Mouse (Mus musculus): Measurements from ENCODE around the gene Tesmin. TPM values are rescaled to one million over a fixed set of nuclear protein-coding genes. Genes with fewer than 3 reads are reported as not detected.

Gene Tesmin
- polyA plus RNA-seq, 1 experiment from 2014 or later: 0.41 TPM

GRCm38 (mm10) chr19:3365089-3365488 lies 23.6 kb upstream of the Tesmin start:
- ATAC-seq (ENCODE audit: low FRiP score): no peak
- Histone ChIP-seq H3K9ac (no peak overlapping the region), H3K36me3 (replicated peaks) (peaks cover 10% of the 10 kb centered on the region; the same call in 1 of the 2 replicates), H3K27ac (no peak overlapping the region), H3K4me2 (no peak overlapping the region), H3K27me3 (no peaks in the 10 kb centered on the region), H3K4me3 (replicated peaks) (no peak overlapping the region), H3K4me1 (no peaks in the 10 kb centered on the region), H3K9me3 (no peaks in the 10 kb centered on the region)
- WGBS: 68% methylated on average over 3 of the region's 3 CpGs

- no peak overlapping the region for H3K27ac ChIP-seq
- no peaks in the 10 kb centered on the region for H3K27me3 ChIP-seq
- no peaks in the 10 kb centered on the region for H3K9me3 ChIP-seq
- no peaks in the 10 kb centered on the region for H3K4me1 ChIP-seq
- WGBS: 93% methylated on average over 3 of the region's 3 CpGs
- H3K4me2 ChIP-seq: no peak overlapping the region
- no peak overlapping the region for H3K4me3 ChIP-seq (replicated peaks)
- peaks cover 10% of the 10 kb centered on the region; the same call in 1 of the 2 replicates for H3K36me3 ChIP-seq (replicated peaks)
- no peak for ATAC-seq (ENCODE audit: low FRiP score)
- H3K9ac ChIP-seq: no peak overlapping the region
Measured at GRCm38 (mm10) chr19:3368276-3368675, 20.4 kb upstream of the Tesmin start.

GRCm38 (mm10) chr19:3373380-3373779 lies 15.3 kb upstream of the Tesmin start:
- Histone ChIP-seq H3K4me1 (no peaks in the 10 kb centered on the region), H3K27me3 (no peaks in the 10 kb centered on the region; the same call in 1 of the 2 replicates), H3K36me3 (replicated peaks) (0 out of 2 replicates have a peak, but pooled peaks cover 6% of the 10 kb centered on the region), H3K9ac (no peak overlapping the region), H3K27ac (no peak overlapping the region), H3K4me3 (replicated peaks) (no peak overlapping the region), H3K4me2 (no peak overlapping the region), H3K9me3 (no peaks in the 10 kb centered on the region)
- no peak for ATAC-seq (ENCODE audit: low FRiP score)
- 68% methylated on average over 12 of the region's 12 CpGs for WGBS

- Histone ChIP-seq H3K4me1 (no peaks in the 10 kb centered on the region), H3K4me3 (replicated peaks) (no peak overlapping the region), H3K27me3 (no peaks in the 10 kb centered on the region; the same call in 1 of the 2 replicates), H3K9me3 (no peaks in the 10 kb centered on the region), H3K36me3 (replicated peaks) (0 out of 2 replicates have a peak, but pooled peaks cover 3% of the 10 kb centered on the region), H3K9ac (no peak overlapping the region), H3K27ac (no peak overlapping the region), H3K4me2 (no peak overlapping the region)
- WGBS: 65% methylated on average over 2 of the region's 2 CpGs
- ATAC-seq (ENCODE audit: low FRiP score): no peak
Measured at GRCm38 (mm10) chr19:3374028-3374427, 14.6 kb upstream of the Tesmin start.

- no peak for ATAC-seq (ENCODE audit: low FRiP score)
- Histone ChIP-seq H3K36me3 (replicated peaks) (0 out of 2 replicates have a peak, but pooled peaks cover 3% of the 10 kb centered on the region), H3K4me3 (replicated peaks) (no peak overlapping the region), H3K4me1 (no peaks in the 10 kb centered on the region), H3K27ac (no peak overlapping the region), H3K9me3 (no peaks in the 10 kb centered on the region), H3K9ac (no peak overlapping the region), H3K4me2 (no peak overlapping the region), H3K27me3 (no peaks in the 10 kb centered on the region; the same call in 1 of the 2 replicates)
- WGBS: 68% methylated on average over 7 of the region's 7 CpGs
Measured at GRCm38 (mm10) chr19:3375945-3376495, 12.6 kb upstream of the Tesmin start.

GRCm38 (mm10) chr19:3376966-3377715 lies 11.5 kb upstream of the Tesmin start:
- Histone ChIP-seq H3K9me3 (no peaks in the 10 kb centered on the region), H3K36me3 (replicated peaks) (0 out of 2 replicates have a peak, but pooled peaks cover 3% of the 10 kb centered on the region), H3K27ac (no peak overlapping the region), H3K27me3 (no peaks in the 10 kb centered on the region; the same call in 1 of the 2 replicates), H3K9ac (no peak overlapping the region), H3K4me1 (no peaks in the 10 kb centered on the region), H3K4me2 (no peak overlapping the region), H3K4me3 (replicated peaks) (no peak overlapping the region)
- no peak for ATAC-seq (ENCODE audit: low FRiP score)
- 40% methylated on average over 4 of the region's 4 CpGs for WGBS

- 93% methylated on average over 3 of the region's 3 CpGs for WGBS
- no peak for ATAC-seq (ENCODE audit: low FRiP score)
- H3K9me3 ChIP-seq: no peaks in the 10 kb centered on the region
- 0 out of 2 replicates have a peak, but pooled peaks cover 2% of the 10 kb centered on the region for H3K36me3 ChIP-seq (replicated peaks)
- H3K27me3 ChIP-seq: no peaks in the 10 kb centered on the region; the same call in 1 of the 2 replicates
- no peak overlapping the region for H3K4me3 ChIP-seq (replicated peaks)
- no peak overlapping the region for H3K27ac ChIP-seq
- H3K4me1 ChIP-seq: no peaks in the 10 kb centered on the region
- H3K4me2 ChIP-seq: no peak overlapping the region
- no peak overlapping the region for H3K9ac ChIP-seq
Measured at GRCm38 (mm10) chr19:3378614-3379013, 10.0 kb upstream of the Tesmin start.

GRCm38 (mm10) chr19:3388061-3388460 lies 596 bp upstream of the Tesmin start:
- WGBS: 79% methylated on average over 6 of the region's 6 CpGs
- H3K4me1 ChIP-seq: peaks cover 9% of the 10 kb centered on the region; the same call in 1 of the 2 replicates
- no peak overlapping the region for H3K4me3 ChIP-seq (replicated peaks)
- H3K36me3 ChIP-seq (replicated peaks): no peaks in the 10 kb centered on the region
- H3K9ac ChIP-seq: no peak overlapping the region
- no peak overlapping the region for H3K27ac ChIP-seq
- peaks cover 5% of the 10 kb centered on the region; the same call in 1 of the 2 replicates for H3K27me3 ChIP-seq
- 0 out of 2 replicates have a peak, but pooled peaks cover 4% of the 10 kb centered on the region for H3K9me3 ChIP-seq
- ATAC-seq (ENCODE audit: low FRiP score): no peak; the same call in 1 of the 2 replicates
- no peak overlapping the region for H3K4me2 ChIP-seq

GRCm38 (mm10) chr19:3389089-3389488 lies 432 bp downstream of the Tesmin start:
- peak overlapping the region; percentile 44; the same call in 1 of the 2 replicates for H3K9ac ChIP-seq
- peak; percentile 95 for ATAC-seq (ENCODE audit: low FRiP score)
- peaks cover 5% of the 10 kb centered on the region; the same call in 1 of the 2 replicates for H3K27me3 ChIP-seq
- peaks cover 9% of the 10 kb centered on the region; the same call in 1 of the 2 replicates for H3K4me1 ChIP-seq
- H3K4me2 ChIP-seq: peak overlapping the region; percentile 83
- H3K27ac ChIP-seq: no peak overlapping the region
- no peaks in the 10 kb centered on the region for H3K36me3 ChIP-seq (replicated peaks)
- H3K4me3 ChIP-seq (replicated peaks): peak overlapping the region; percentile 45
- 0 out of 2 replicates have a peak, but pooled peaks cover 4% of the 10 kb centered on the region for H3K9me3 ChIP-seq
- under 1% methylated on average over 41 of the region's 43 CpGs for WGBS

GRCm38 (mm10) chr19:3392384-3392783 lies 3.7 kb downstream of the Tesmin start:
- Histone ChIP-seq H3K36me3 (replicated peaks) (no peaks in the 10 kb centered on the region), H3K9ac (no peak overlapping the region), H3K4me3 (replicated peaks) (no peak overlapping the region), H3K27ac (no peak overlapping the region), H3K9me3 (0 out of 2 replicates have a peak, but pooled peaks cover 4% of the 10 kb centered on the region), H3K27me3 (peaks cover 5% of the 10 kb centered on the region; the same call in 1 of the 2 replicates), H3K4me2 (no peak overlapping the region), H3K4me1 (peaks cover 9% of the 10 kb centered on the region; the same call in 1 of the 2 replicates)
- 97% methylated on average over 1 of the region's 1 CpGs for WGBS
- ATAC-seq (ENCODE audit: low FRiP score): no peak

- Histone ChIP-seq H3K4me2 (no peak overlapping the region), H3K36me3 (replicated peaks) (no peaks in the 10 kb centered on the region), H3K4me1 (0 out of 2 replicates have a peak, but pooled peaks cover 2% of the 10 kb centered on the region), H3K27ac (no peak overlapping the region), H3K27me3 (no peaks in the 10 kb centered on the region), H3K9ac (no peak overlapping the region), H3K9me3 (0 out of 2 replicates have a peak, but pooled peaks cover 4% of the 10 kb centered on the region), H3K4me3 (replicated peaks) (no peak overlapping the region)
- ATAC-seq (ENCODE audit: low FRiP score): no peak
- WGBS: 84% methylated on average over 3 of the region's 3 CpGs
Measured at GRCm38 (mm10) chr19:3394216-3394615, 5.6 kb downstream of the Tesmin start.

GRCm38 (mm10) chr19:3400057-3400456 lies 11.4 kb downstream of the Tesmin start:
- H3K36me3 ChIP-seq (replicated peaks): no peaks in the 10 kb centered on the region
- H3K4me3 ChIP-seq (replicated peaks): no peak overlapping the region
- H3K27me3 ChIP-seq: no peaks in the 10 kb centered on the region
- no peak overlapping the region for H3K4me2 ChIP-seq
- H3K4me1 ChIP-seq: no peaks in the 10 kb centered on the region
- 93% methylated on average over 4 of the region's 4 CpGs for WGBS
- H3K27ac ChIP-seq: no peak overlapping the region
- no peak for ATAC-seq (ENCODE audit: low FRiP score)
- no peak overlapping the region for H3K9ac ChIP-seq
- H3K9me3 ChIP-seq: no peaks in the 10 kb centered on the region
